ENCODE assay signal across 31 mouse cellular contexts in genomic region chr1:151265590-151265989, GRCm38 (mm10). TPM values are rescaled to one million over a fixed set of nuclear protein-coding genes. Genes with fewer than 3 reads are reported as not detected.
"Had no signal": no experiment of that assay in that cellular context is flagged by ENCODE, and none has a peak within 500 bp of the region (broad histone marks: within the 10 kb centered on the region; RNA-seq: fewer than 3 reads in every experiment).

No protein-coding gene starts in this region.

- H3K9me3 ChIP-seq: heart, embryonic 10.5 days; heart, embryonic 12.5 days; hindbrain, embryonic 10.5 days; hindbrain, embryonic 12.5 days; intestine, embryonic 15.5 days; limb, embryonic 10.5 days; limb, embryonic 12.5 days; liver, embryonic 13.5 days had no signal

- H3K9ac ChIP-seq: heart, embryonic 12.5 days; hindbrain, embryonic 12.5 days; hindbrain, embryonic 14.5 days; intestine, embryonic 15.5 days; limb, embryonic 12.5 days; liver, embryonic 13.5 days had no signal

- H3K27ac ChIP-seq: heart, embryonic 10.5 days; hindbrain, embryonic 10.5 days; hindbrain, embryonic 12.5 days; hindbrain, embryonic 14.5 days; intestine, embryonic 15.5 days; left cerebral cortex, adult 2 months; limb, embryonic 10.5 days; limb, embryonic 12.5 days; liver, embryonic 13.5 days had no signal

- ATAC-seq: hindbrain, embryonic 16.5 days; inflammation-experienced regulatory T-cells, adult 6 months; intestine, embryonic 15.5 days had no signal

- DNase-seq: gastrocnemius, postnatal 14 days; gastrocnemius, postnatal 36 days; heart, adult 18-20 months; heart, postnatal 10 days; heart, postnatal 4 days; kidney, adult 8-10 months; kidney, postnatal 10 days; kidney, postnatal 36 days; liver; liver, embryonic 13.5 days had no signal

- H3K36me3 ChIP-seq: heart, embryonic 10.5 days; heart, embryonic 12.5 days; hindbrain, embryonic 10.5 days; hindbrain, embryonic 12.5 days; intestine, embryonic 15.5 days; limb, embryonic 10.5 days; limb, embryonic 12.5 days; liver, embryonic 13.5 days had no signal

- H3K4me3 ChIP-seq: heart, embryonic 10.5 days; heart, embryonic 12.5 days; hindbrain, embryonic 10.5 days; hindbrain, embryonic 12.5 days; intestine, embryonic 15.5 days; left cerebral cortex, adult 2 months; limb, embryonic 10.5 days; limb, embryonic 12.5 days; liver, embryonic 13.5 days had no signal

- H3K4me1 ChIP-seq: hindbrain, embryonic 10.5 days; hindbrain, embryonic 12.5 days; intestine, embryonic 15.5 days; limb, embryonic 10.5 days; limb, embryonic 12.5 days; liver, embryonic 13.5 days had no signal

- H3K4me2 ChIP-seq: heart, embryonic 12.5 days; hindbrain, embryonic 12.5 days; hindbrain, embryonic 14.5 days; intestine, embryonic 15.5 days; limb, embryonic 12.5 days; liver, embryonic 11.5 days; liver, embryonic 13.5 days had no signal

- H3K27me3 ChIP-seq: heart, embryonic 12.5 days; hindbrain, embryonic 12.5 days; intestine, embryonic 15.5 days; limb, embryonic 12.5 days; liver, embryonic 13.5 days had no signal

RNA-seq across cellular contexts. Expression of gene Gm47996, which starts 55.7 kb away (rescaled TPM):
- total RNA-seq: gastrocnemius, postnatal 14 days; heart, adult 18-20 months; heart, adult 8-10 months; heart, postnatal 10 days; heart, postnatal 25 days; heart, postnatal 4 days; layer of hippocampus, adult 18-20 months; layer of hippocampus, postnatal 10 days; layer of hippocampus, postnatal 25 days; left cerebral cortex, adult 2 months; left cerebral cortex, postnatal 14 days; left cerebral cortex, postnatal 36 days had no signal
- polyA plus RNA-seq: heart, embryonic 10.5 days; heart, embryonic 14.5 days; heart, embryonic 16.5 days; hindbrain, embryonic 12.5 days; hindbrain, embryonic 14.5 days; hindbrain, embryonic 16.5 days; inflammation-experienced regulatory T-cells, adult 6 months; intestine, embryonic 15.5 days; limb, embryonic 12.5 days had no signal
